Mouse (Mus musculus) layer of hippocampus, postnatal 25 days (tissue): ENCODE data around the gene Galntl6. TPM values are rescaled to one million over a fixed set of nuclear protein-coding genes. Genes with fewer than 3 reads are reported as not detected.

Experiments used
- DNase-seq, 2 experiments: peaks; one replicate each; pipeline ENCODE4 v3.0.0; 2022; ENCODE audit warnings: mixed read lengths in 2 of 2, low spot score in 1 of 2; ENCODE audit errors: extremely low spot score in 1 of 2
- total RNA-seq, 2 experiments: library from RNA; stranded (reverse); gene quantifications; 2 replicates each; pipeline ENCODE4 v1.2.3; 2021

Galntl6 gene
- total RNA-seq, 2 experiments from 2014 or later: 48.7 to 57.2 TPM

DNA sequence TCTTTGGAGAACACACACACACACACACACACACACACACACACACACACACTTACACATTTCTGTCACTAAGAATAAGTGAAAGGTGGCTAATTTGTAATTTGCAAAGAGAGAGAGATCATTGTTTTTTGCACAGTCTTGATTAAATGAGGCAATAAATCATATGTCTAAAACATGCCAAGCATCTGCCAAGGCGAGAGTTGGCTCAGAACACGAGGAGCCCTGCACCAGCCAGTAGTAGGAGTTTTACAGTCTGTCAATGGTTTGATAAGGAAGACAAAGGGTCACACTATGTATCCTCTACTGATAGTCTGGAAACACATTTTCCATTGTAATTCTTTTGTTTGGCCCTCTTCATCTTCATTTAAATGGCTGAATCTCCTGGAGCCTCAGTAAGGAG, 938.3 kb downstream of the Galntl6 start:
- no peak for DNase-seq

DNA sequence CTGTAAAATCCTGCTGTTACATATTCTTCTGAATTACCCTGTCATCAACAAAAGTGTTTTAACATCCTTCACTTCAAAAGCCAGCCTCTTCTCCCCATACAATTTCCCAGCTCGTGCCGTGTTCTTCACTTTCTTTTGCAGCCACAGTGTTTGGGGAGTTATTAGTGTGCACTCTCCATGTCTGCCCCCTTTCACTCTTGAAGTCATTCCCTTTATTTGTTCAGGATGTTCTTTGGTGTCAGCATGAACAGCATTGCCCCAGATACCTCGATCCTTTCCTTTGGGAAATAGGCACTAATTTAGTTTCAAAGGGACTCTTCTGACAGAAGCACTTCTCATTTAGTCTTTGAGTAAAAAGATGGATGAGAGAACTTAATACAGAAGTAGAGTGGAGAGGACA, 939.6 kb downstream of the Galntl6 start:
- no peak for DNase-seq

DNA sequence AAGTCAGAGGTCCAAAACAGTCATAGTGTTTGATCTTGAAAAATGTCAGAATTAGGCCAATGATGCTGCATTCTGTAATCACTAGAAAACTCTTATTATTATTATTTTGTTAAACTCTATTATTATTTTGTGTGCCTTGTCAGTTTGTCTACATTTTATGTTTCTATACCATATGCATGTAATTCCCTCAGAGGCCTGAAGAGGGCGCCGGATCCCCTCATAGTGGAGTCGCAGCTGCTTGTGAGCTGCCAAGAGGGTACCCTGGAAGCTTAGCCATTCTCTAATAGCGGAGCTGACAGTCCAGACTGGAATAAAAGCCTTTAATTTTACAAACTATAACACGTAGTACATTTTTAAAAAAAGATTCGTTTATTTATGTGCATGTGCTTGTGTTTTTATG, 945.8 kb downstream of the Galntl6 start:
- DNase-seq: peak in 1 of 2 experiments; percentile 50

DNA sequence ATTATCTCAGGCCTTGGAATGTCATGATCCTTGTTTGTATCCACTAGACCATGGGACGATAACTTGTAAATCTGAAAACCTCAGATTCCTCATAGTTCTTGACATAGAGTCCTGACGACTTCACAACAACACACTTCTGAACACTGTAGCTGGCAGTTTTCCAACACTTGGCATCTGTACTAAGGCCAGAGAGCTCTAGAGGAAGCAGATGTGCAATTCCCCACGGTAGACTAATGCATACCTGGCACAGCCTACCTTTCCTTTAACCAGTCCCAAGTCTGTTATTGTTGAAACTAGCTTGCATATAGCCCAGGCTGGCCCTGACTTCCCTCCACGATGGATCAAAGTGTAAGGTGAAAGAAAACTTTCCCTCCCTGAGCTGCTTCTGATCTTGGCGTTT, 946.9 kb downstream of the Galntl6 start:
- DNase-seq: no peak

DNA sequence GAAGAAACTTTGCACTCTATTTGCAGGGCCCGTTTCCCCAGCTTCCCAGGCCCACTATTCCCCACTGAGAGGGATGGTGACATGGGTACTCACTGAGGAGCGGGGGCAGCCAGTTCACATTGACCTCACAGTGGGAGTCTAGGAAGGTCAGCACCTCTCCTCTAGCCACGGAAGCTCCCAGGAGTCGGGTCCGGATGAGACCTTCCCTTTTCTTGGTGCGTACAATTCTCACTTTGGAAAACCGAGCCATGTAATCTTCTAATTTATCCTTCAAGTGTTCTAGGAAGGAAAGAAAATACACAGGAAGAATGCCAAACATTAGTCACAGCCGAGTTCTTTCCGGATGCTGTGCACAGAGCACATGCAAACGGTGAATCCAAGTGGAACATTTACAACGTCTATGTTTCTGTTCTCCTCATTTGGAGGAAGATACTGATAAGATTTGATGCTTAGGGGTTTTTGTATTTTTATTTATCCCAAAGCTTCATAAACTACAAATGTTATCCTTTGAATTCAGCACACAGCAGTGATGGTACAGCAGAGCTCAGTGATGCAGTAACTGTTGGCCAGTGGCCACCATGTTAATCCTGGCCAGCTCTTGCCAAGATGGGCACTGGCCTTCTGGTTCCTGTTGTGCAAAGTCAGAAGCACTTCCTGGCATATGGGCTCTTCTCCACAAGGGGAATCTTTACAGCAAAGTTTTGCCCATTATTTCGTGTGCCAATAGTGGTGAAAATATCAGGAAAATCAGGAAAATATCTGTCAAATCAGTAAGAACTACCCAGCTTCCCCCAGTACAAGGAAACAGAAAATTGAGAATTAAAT, 949.9 kb downstream of the Galntl6 start:
- DNase-seq: no peak

DNA sequence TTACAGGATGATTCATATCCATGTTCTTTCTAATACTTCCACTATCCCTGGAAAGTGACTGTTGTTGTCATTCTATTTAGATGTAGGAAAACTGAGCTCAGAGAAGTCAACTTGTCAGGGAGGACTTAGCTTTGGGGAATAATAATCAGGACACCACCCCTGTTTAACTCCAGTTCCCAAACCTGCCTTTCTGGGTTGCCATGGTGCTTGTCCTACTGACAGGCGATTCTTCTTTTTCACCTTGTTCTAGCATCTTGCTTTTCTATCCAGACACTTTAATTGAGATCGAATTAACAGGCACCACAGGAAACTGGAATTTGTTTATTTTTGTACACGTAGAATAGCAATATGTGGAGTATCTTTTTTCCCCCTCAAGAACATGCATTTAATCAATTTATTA, 953.3 kb downstream of the Galntl6 start:
- DNase-seq: no peak

DNA sequence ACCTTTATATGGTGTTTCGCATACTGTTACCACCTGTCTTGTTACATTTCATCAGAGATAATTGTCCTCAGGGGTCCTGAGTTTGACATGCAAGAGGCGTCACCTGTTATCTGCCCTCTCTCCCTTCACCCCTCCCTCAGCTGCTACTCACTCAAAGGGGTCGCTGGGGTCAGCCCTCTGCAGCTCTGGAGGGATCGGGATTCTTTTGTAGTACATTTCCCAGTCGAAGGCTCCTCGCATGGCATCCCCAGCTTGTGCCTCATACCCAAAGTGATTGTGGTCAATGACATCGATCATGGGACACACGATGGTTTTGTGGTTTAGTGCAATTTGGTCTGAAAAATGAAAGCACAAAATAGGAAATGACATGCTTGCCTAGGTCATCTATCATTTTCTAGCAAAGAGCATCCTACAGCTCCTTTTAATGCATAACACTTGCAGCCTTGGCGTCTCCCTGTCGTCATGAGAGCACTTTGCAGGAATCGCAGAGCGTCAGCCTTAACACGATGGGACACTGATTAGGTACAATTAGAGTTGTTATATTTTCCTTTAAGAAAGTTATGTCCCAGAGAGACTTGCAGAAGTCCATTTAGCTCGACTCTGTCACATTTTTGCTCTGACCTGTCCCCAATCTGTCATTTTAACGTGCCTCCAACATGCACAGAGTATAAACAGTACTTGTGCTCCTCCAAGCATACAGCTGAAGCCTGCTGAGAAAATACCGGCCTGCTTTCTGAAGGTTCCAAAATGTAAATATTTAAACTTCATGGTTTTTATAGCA, 954.1 kb downstream of the Galntl6 start:
- DNase-seq: no peak

DNA sequence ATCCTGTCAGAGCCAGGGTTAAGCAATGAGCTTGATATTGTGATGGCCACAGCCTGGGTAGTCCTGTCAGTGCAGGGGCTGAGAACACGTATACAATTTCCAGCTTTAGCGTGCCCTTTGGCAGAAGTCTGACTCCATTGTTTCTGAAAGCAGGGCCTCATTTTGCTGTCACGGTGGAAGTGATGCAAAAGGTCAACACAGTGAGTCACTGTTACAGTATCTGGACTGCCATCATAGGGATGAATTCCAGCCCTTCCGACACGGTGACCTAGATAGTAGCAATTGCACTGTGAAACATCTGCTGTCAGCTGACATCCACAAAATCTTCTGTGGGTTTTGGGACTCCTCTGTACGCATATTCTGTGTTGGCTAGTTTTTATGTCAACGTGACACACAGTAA, 956.9 kb downstream of the Galntl6 start:
- DNase-seq: no peak

DNA sequence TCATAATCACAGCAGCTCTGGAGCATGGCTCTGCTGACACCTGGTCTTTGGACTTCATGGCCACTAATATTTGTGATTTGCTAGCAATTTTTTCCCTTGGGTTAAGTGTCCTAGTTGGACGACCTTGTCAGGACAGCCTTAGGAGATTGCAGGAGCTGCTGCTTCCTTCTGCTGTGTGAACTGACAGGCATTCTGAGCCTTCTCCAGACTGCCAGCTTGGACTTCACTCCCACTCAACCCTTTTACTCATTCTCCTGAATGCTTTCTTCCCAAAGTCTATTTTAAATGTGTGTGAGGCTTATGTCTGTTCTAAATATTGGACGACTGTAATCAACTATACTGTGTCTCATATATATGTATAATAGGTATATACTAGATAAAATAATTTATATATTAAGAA, 971.3 kb downstream of the Galntl6 start:
- no peak for DNase-seq

DNA sequence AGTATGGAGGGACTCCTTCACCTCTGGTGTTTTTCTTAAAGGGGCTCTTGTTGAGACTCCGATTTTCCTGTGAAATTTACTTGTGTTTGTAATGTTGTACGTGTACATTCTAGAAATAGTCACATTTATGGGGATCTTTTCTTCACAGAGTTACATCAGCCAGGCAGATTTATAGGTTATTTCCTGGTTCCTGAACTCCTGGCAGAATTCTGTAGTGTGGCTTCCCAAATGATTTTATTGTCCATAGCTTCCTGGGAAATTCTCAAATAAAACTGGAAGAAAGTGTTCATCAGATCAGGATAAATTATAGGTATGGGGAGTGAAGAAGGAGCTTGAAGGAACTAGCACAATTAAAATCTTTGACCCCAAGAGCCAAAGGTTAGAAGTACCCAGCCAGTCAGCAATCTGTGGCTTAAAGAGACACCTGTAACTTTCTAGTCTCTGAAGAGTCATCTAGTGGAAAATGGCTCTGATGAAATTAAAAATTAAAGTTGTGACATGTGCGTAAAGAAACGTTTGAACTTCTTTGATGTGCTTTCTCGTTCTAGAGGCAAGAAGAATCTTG, 972.5 kb downstream of the Galntl6 start:
- DNase-seq: no peak

DNA sequence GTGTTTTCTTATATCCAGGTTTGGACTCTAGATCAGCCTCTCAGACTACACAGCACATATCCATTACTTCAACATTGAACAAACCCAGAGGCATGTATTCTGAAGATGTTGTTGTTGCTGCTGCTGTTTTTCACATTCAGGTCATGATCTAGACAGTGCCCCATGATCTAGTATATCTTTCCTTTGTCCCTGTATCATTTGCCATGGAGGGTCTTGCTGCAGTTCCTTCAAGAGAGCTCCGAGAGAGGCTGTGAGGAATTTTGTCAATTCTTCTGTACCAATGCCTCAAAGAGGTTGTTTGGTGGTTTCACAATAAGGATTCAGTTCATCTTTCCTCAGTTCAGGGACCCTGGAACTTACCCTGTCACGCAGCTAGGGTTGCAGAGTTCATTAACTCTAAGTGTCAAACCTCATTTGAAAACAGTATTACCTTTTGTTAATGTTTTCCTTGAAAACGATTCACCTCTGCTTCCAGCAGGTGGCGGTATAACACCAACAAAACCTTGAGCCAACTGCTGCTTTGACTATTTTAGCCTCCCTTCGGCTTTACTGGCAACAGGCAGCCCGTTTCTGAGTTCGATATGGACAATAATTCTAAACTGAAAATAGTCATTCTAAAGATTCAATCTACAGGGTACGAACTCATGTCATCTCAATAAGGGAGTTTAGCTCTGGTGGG, 973.1 kb downstream of the Galntl6 start:
- DNase-seq: peak; percentile 35 to 74

DNA sequence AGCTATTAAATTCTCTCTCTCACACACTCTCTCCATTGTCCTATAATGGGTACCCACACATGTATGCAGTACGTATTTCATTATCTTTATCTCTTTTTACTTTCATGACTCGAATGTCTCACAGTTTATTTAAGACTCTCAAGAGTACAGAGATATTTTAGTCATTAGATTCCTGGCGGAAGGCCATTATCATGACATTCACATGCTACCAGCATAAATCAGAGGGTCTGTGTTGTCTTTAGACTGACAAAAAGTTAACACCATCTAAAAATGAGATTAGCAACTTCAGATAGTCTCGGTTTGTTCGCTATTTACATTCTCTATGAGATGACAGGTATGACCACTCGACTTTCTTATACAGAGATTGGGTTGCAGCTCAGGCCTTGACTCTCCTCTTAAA, 985.4 kb downstream of the Galntl6 start:
- DNase-seq: no peak

DNA sequence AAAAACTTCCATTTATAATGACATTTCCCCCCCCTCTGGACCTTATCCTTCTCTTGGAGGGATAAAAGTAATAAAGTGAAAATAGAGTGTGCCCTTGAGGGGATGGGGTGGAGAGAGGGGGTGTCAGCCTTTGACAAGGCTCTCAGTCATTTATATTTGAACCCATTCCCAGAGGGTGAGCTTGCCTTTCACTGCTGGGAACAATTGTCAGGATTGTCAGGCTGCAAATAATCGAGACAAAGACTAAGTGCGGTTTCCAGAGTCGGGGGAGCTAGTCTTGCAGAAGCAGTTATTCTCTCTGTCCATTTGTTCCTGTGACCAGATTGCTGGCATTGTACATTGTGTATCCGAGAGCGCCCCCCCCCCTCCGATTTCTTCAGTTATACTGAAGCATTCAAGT, 988.9 kb downstream of the Galntl6 start:
- no peak for DNase-seq

DNA sequence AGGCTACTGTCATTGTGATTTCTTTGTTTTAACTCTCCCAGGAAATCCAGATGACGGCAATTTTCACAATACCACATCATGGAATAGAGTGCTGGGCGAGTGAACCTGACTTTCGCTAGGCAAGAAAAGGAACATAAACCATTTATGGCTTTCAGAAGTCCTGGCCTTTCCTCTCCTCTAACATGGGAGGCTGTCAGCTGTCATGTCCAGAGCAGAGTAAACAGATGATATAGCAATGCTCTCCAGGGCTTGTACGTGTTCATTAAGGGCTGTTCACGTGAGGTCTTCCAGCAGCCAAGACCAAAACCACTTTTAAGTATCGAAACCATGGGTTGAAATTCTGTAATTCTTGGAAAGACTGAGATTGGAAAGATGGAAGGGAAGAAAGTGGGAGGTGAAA, 989.3 kb downstream of the Galntl6 start:
- no peak for DNase-seq

DNA sequence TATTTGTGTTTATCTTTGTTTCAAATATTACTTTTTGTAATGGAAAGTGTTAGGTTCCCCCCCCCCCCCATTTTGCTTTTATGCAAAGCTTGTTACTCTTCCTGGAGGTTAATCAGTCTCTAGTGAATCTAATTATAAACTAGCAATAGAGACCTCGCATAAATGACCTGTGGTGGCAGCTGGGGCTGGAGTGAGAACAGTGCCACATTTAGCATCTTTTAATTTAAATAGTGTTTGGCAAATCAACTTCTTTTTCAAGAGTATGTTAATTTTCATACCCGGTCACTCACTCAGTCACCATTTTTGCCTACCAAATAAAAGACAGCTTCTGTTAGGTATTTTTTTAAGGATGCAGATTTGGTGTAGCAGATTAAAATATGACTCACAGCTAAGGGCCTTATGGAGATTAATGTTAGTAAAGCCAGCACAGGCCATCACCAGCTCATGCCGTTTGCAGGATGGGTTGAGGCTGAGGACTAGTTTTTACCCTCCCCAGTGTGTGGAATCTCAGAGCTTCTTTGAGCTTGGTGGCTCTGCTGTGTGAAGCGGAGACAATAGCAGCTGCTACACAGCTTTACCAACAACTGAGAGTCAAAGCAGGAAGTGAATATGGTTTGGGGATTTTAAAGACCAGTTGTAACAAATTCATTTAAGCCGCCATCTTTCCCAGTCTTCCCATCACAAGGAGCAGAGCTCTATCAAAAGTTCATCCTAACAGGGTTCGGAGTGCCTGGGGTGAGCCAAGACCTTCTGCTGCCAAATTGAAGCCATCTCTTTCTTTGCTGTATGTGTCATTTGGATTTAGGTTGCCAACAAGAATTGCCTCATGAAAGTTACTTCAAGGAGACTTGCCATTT, 990.0 kb downstream of the Galntl6 start:
- DNase-seq: no peak

DNA sequence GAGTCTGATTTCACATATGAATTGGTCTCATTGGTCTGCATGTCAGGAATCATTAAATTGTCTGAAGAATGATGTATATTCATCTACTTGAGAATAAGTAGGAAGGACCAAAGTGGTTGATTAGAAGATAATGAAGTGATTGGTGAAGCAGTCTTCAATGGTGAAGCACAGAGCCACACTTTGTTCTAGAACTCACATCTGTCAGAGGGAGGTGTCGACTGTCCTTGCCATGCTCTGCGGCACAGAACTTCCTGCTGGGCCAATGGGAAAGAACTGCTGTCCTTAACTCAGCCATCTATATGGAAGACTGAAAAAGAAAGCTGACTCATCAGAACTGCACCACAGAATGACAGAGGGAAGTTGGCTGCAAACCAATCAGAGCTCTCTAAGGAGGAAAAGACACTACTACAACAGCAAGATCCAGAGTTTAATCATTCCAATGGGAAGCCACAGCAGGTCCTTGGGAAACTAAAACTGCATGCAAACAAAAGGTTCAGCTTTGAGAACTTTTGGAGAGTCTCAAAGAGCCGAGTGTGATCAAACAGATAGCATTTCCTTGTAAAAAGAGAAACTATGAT, 992.0 kb downstream of the Galntl6 start:
- no peak for DNase-seq

DNA sequence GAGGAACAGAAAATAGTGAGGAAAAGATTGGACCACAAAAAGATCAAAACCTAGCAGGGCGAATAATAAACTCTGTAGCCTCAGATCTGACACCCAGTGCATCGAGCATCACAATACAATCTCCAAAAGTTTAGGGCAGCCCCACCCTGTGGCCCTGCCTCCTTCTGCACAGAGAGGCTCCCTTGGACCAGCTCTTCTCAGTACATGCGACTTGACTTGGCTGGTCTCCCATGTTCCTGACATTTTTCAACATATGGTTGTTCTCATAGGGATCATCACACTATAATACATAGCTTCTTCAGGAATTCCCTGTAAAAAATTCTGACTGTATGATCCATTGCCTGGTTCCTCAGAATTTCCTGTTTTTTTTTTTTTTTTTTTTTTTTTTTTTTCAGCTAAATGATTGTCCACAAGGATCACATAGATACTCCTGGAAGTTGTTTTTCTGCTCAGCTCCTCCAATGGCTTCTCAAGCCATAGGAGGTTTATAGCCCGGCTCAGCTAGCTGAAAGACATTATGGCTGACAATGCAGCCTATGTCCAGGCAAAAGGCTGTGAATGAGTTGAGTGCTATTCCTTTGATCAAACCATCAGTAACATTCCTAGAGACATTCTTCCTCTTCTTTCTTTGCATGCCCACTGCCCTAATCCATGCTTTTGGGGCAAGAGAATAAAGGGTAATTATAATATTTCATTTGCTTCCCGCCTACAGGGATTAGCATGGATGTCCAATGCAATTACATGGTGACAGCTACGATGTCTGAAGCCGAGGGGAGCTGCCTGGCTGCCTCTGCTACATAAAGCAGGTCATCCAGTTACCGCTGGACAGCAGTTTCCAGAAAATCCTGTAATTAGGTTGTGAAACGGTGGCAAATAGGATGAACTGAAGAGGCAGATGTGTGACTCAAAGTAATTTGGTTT, 993.5 kb downstream of the Galntl6 start:
- DNase-seq: no peak

DNA sequence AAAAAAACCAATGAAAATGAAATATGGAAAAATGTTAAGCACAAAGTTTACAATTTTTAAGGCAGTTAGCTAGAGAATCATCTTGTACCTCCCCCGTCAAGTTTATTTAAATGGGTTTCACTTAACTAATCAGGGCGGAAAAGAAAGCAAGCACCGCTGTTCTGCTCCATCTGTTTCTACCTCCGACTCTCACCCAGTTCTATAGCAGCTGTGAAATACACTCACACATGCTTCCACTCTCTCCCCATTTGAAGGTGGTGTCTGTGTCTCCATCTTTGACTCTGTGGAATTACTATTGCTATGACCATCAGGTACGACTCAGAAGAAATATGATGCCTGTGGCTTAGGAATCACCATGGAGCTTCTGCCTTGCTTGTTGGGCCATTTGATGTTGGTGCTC, 1019.1 kb downstream of the Galntl6 start:
- DNase-seq: no peak

DNA sequence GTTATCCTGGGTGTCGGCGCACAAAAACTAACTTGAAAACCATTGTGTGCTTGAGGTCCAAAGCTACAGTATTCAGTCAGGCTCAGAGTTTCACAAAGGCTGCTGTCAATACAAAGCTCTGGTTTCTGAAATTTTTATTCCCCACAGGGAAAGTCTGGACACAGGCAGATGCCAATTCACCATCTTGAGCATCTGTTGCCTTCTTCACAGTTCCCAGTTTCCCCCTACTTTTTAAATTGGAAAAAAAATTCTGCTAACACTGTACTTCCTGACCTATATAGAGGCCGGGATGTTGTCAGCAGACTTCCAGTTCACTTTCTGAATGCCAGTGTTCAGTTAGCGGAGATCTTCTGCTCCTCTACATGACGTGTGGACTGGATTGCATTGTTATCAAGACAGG, 1020.3 kb downstream of the Galntl6 start:
- no peak for DNase-seq
